Mouse (Mus musculus): Measurements from ENCODE around the gene Zfp410.
"Not testable (repeated sequence)": the region's sequence is repeated elsewhere in the genome, so short reads cannot be mapped to it uniquely, and the experiment has no call there.

The Zfp410 gene

DNA sequence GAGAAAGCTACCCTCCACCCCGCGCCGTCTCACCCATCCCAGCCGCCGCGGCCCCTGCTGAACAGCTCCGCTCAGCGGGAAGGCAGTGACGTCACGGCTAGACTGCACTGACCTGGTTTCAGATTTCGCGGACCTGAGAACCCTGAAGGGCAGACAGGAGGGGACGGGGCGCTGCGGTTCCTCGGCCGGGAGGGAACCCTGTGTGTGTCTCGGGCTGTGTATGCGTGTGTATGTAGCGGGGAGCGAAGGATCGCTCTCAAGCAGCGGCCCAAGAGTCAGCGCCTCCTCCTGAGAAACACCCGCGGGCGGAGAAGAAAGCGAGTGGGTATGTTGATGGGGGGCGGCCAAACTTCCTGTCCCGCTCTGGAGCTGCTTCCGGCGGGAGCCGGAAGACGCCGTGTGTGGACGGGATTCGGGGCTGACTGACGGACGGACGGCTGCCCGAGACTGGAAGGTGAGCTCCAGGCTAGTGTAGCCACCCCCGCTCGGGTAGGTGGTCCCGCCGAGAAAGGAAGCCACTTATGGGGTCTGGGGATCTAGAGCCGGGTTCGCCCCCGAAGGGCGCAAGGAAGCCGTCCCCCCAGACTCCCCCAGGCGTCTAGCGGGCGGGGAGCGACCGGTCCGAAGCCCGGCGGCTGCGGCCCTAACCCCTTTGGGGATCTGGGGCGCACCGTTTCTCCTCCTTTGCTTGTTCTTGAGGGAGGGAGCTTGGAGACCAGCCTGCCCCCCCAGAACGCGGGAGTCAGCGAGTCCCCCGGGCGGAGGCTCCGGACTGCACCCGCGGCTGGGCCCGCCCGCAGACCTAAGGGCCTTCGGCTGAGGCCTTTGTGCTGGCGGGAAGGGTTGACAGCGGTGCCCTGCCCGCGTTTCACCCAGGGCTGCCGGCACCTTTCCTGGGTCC is at the start of gene Zfp410:
Gene Zfp410, plus strand, starts transcription at position 132 of the 901 bp plus-strand sequence.
- DNase-seq (ENCODE audit: low read depth), result peak; percentile 90

DNA sequence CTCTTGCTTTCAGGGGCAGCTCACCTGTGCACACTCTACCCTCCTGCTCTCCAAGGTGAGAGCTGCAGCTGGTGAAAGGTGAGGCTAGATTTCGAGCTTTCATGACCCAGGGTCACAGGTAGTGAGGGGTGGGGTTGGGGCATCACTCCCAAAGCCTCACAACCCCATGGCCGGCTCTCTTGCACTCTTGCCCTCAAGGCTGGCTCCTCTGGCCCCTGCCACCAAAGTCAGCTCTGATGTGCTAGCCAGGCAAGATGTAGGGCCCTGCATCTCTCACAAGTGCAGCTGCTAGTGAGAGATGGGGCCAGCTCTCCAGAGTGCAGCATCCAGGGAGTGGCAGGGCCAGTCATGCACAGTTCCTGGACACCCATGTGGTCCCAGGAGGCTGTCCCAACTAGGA is 49.4 kb upstream of the Zfp410 start:
- DNase-seq (ENCODE audit: low read depth), result no peak

DNA sequence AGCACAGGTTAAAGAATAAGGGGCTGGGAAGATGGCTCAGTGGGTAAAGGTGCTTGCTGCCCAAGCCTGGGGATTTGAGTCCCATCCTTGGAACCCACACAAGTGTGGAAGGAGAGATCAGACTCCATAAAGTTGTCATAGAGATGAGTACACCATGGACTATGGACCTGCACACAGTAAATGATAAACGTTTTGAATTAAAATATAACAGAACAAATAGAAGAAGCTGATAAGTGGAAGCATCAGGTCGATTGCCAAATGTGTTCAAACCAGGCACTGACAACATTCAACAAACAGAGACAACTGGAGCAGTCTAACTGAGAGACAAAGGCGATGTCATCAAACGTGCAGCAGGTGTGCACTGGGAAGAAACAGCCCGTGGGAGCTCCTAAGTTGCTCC is 43.3 kb upstream of the Zfp410 start:
- no peak for DNase-seq (ENCODE audit: low read depth)

DNA sequence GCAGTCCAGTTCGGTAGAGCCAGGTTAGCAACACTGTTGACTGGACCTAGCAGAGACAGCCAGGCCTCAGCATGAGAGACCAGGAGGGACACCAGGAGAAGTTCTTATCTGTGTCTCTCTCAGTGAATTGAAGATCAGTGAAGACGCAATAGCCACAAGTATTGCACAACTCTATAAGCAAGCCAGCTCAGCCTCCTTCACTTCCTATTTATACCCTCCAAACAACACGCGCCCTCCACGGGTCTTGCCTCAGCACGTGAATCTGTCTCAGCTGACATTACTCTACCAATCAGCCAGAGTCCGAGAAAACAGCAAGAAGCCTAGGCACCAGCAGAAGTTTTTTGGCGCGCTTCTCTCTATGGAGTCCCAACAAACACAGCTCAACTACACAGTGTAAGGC is 41.4 kb upstream of the Zfp410 start:
- peak; percentile 9 for DNase-seq (ENCODE audit: low read depth)

DNA sequence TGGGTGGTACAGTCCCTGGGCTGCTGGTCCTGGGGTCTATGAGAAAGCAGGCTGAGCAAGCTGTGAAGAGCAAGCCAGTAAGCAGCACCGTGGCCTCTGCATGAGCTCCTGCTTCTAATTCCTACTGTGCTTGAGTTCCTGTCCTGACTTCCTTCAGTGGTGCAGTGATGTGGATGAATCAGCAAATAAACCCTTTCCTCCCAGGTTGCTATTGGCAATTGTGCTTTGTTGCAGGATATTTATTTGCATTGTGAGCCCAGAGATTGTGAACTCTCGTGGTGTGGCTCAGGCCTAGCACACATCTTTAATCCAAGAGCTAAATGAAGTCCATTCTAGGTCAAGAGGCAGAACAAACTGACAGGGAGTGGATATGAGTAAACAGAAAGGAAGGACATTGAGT is 40.4 kb upstream of the Zfp410 start:
- no peak for DNase-seq (ENCODE audit: low read depth)

DNA sequence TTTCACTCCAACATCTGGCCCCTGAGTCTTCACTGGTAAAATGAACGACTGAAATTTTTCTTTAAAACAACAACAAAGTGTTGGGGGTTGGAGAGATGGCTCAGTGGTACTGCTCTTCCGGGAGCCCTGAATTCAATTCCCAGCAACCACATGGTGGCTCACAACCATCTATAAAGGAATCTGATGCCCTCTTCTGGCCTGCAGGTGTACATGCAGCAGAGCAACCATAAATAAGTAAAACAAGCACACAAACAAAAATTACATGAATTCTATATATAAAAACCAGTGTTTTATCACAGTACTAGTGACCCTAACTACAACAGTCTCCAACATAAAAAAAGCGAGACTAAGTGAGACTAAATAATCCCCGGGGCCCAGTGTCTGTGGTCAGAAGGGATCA is 39.9 kb upstream of the Zfp410 start:
- no peak for DNase-seq (ENCODE audit: low read depth)

DNA sequence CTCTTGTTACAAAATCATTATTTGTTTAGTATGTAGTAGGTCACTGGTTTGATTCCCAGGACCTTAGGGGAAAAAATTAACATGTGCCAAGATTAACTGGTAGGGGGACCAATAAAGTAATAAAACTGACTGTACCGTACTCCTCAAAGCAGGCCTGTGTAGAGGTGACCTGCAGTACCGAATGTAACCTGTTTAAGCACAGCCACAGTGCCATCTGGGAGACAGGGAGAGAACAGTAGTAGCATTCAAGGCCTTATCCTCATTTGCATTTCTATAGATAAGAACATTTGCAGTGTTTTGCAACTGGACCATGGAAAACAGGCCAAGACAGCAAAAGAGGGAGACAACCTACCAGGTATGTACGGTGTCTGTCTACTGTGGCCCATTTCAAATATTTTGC is 38.8 kb upstream of the Zfp410 start:
- no peak for DNase-seq (ENCODE audit: low read depth)

DNA sequence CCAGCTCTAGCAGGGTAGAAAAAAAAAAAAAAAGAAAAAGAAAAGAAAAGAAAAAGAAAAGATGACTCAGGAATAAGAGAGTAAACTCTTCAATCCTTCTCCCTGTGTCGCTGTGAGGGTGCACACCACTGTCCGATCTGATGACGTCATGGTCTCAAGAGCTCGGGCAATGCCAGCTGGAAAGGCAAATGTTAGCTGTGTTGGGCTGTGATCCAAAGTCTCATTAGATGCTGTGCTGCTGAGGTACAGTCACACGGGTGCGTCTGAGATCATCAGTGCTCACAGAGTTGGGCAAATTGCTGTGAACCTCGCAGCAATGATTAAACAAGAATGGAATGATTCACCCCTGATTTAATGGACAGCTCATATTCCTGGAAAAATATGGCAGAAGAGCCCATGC is 37.8 kb upstream of the Zfp410 start:
- peak; percentile 89 for DNase-seq (ENCODE audit: low read depth)

DNA sequence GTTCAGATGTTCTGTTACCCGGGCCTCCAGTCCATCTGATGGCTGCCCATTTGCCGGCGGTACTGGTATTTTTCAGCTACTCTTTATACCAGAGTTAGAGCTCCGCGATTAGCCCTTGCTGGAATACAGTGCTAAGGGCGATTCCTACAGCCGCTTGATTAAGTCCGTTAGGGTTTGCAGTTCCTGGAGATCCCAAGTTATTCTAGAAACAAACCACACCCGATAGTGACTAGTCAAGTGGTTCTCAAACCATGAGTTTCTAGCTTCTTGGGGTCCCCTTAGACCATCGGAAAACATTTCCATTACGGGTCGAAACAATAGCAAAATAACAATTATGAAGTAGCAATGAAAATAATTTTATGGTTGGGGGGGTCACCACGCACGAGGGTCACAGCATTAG is 32.3 kb upstream of the Zfp410 start:
- no peak for DNase-seq (ENCODE audit: low read depth)

DNA sequence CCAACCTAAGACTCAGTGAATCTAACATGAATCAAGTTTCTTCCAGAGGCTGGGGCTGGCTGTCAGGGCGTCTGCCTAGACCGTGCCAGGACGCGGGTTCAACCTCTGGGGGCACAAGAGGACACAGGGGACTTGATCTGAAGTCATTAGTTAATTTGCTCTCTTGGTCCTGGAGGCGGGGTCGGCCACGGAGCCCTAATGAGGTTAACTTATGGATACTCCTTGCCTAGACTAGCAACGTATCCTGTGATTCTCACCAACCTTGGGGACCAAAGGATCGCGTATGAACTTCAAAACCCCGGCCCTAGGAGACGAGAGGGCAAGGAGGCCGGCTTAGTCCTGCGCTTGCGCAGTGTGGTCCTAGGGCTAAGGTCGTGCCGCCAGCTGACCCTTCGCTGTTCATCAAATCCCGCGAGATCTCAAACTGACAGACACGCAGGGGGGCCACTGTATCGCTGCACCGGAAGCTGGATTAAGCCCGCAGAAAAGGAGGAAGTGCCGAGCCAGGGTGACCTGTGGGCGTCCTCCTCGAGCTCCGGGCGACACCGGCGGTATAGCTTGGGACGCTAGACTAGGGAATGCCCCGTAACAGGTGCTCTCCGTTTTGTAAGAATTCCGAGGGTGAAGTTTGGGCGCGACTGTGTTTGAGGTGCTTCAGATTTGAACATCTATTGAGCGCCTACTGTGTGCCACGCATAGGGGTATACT is 31.6 kb upstream of the Zfp410 start, which contains the start of gene Ptgr2:
Gene Ptgr2, plus strand, starts transcription at position 348 of the 708 bp plus-strand sequence.
- DNase-seq (ENCODE audit: low read depth), result peak; percentile 89

DNA sequence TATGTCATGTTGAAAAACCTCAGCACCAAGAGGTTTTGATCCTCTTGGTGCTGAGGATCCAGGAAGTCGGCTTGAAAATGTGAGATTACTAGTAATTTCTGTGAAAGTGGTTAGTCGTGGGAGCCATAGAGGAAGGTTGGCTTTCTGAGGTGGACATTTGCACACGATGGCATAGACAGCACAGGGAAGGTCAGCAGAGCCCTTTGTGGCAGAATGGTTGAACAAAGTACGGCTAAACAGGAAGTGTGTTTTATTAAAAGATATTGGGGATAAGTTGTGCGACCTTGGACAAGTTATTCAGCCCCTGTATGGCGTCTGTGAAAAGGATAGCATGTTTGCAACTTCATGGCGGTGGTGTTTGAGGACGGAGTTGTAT is 31.1 kb upstream of the Zfp410 start:
- no peak for DNase-seq (ENCODE audit: low read depth)

DNA sequence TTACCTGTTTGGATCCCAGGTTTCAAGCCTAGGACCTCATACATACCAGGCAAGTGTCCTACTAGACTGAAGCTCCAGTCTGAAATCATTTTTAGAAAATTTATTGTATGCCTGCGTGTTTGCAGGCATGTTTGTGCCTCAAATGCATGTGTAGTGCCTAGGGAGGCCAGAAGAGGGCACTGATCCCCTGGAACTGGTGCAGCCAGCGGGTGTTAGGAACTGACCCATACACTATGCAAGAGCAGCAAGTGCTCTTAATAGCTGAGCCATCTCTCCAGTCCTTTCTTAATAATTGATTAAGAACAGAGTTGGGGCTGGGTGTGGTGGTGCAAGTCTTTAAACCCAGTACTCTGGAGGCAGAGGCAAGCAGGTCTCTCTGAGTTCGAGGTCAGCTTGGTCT is 28.2 kb upstream of the Zfp410 start:
- DNase-seq (ENCODE audit: low read depth), result peak; percentile 73

DNA sequence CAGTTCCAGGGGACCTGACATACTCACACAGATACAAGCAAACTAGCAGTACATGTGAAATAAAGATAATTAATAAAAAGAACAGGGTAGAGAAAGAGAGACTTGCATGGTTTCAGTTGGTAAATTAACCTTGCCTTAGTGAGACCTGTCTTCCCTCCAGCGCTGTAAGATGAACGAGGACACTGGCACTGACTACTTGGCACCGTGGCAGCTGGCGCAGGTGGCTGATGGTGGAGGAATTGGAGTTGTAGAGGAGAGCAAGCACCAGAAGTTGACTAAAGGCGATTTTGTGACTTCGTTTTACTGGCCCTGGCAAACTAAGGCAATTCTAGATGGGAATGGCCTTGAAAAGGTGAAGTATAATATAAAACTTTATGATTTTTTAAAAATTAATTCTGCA is 18.8 kb upstream of the Zfp410 start:
- DNase-seq (ENCODE audit: low read depth), result no peak

DNA sequence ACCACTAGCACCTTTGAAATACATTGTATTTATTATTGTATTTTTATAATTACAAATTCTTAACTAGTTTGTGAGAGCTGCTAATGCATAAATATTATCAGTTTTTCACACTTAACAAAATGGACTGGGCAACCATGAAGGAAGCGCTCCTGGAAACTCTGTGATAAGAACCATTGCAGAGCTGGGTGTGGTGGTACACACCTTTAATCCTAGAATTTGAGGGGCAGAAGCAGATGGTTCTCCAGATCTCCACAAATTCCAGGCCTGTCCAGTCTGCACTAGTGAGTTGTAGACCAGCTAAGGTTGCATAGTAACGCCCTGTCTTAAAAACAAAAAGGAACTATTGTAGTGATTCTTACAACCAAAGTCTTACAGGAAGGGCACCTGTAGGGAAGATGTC is 17.4 kb upstream of the Zfp410 start:
- no peak for DNase-seq (ENCODE audit: low read depth)

DNA sequence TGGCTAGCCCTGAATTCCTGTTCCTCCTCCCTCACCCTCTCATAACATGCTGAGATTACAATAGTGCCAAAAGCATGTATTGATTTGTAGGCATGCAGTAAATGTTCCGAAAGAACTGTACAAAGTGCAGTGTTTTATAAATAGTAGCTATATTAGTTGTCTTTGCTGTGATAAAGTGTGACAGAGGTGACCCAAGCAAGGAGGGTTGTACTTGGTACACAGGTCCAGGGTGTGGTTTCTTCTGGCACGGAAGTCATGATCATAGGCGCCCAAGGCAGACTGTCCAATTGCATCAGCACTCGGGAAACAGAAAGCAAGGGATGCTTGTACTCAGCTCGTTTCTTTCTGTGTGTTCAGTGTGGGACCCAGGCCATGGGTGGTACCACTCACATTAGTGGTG is 12.6 kb upstream of the Zfp410 start:
- no peak for DNase-seq (ENCODE audit: low read depth)

DNA sequence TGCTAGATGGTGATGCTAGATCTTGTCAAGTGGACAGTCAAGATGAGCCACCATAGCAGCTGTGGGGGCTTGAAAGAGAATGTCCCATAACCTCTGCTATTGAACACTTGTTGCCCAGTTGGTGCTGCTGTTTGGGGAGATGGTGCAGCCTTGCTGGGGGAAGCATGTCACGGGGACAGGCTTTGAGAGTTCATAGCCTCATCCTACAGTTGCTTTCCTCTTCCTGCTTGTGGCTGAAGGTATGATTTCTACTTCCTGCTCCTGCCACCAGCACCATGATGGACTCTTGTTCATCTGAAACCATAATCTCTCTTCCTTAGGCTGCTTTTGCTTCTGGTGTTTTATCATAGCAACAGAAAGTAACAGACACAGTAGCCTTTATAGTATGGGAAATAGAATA is 12.1 kb upstream of the Zfp410 start:
- no peak for DNase-seq (ENCODE audit: low read depth)

DNA sequence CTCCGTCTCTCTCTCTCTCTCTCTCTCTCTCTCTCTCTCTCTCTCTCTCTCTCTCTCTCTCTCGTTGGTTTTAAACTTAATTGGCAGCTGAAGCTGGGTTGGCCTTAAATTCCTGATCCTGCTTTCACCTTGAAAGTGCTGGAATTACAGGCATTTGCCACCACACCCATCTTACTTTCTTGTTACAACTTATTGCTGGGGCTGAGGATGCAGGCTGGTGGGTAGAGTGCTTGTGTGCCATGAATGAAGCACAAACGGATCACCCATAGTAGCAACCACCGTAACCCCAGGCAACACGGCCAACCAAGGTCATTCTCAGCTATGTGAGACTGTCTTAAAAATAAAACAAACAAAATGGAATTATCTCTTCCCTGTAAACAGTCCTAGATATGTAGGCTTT is 5.3 kb upstream of the Zfp410 start:
- no peak for DNase-seq (ENCODE audit: low read depth)

DNA sequence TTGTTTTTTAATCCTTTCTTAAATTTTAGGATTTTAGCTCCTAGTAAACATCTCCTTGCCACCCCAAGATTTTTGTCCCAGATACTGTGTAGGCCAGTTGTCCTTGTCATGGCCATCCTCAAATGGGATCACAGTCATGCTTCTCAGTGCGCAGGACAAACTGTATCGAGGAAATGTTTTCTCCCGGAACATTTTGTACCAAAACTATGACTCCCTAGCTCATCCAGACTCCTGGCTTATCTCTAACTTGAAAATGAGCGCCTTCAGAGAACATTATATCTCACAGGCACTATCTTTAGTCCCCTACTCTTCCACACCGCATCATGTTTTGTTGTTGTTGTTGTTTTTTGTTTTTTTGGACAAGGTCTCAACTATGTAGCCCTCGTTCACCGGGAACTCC is 646 bp upstream of the Zfp410 start:
- DNase-seq (ENCODE audit: low read depth), result no peak

DNA sequence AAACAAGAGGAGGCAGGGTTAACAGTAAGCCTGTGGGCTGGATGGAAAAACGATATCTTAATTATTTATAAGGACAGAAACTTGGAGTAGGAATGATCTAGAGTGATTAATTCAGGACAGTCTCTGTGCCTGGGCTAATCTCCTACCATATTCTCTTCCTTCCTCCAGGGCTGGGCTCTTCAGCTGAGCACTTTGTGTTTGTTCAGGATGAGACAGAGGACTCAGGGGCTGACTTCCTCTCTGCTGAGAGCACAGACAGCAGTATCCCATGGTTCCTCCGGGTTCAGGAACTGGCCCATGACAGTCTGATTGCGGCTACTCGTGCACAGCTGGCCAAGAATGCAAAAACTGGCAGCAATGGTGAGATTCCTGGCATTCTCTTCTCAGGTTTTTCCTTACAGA is 10.5 kb downstream of the Zfp410 start:
- peak; percentile 49 for DNase-seq (ENCODE audit: low read depth)

DNA sequence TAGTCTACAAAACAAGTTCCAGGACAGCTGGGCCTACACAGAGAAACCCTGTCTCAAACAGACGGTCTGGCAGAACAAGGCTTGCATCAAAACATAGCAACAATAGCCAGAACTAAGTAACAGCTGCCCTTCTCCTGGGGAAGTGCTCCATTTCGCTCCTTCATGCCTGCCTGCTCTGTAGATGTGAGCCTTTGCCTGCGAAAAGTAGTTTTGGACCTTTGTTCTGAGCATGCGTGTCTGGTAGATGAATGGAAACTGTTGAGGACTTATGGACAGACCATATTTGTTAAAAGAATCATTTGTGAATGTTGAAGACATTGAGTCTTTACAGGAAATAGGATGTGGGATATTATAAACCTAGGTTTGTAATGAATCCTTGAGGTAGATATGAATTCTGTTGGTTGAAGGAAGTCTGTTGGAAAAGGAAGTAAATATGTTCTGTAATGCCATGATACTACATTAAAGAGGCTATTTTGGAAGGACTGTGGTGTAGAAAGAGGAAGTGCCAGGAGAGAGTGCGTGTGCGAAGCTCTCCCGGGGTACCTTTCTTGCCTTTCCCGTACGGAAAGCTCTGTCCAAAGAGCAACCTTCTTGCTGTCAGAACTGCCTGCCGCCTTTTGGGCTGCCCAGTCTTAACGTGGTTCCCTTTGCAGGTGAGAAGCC is 20.4 kb downstream of the Zfp410 start:
- no peak for DNase-seq (ENCODE audit: low read depth)

DNA sequence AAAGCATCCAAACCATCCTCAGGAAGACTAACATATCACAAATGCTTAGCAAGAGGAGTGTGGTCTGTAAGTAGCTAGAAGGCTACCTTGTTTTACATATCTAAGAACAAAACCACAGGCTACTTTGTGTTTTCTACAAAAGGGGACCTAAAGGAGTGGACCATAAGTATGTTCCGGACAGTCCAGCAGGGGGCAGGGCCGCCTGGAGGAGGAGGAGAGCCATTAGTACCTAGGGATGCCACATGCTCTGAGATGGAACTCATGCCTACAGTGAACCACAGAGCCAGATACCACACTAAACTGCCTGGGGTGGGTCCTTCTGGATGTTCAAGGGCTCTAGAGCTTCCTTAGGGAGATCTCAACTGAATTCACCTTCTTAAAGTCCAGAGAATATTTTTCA is 30.5 kb downstream of the Zfp410 start:
- peak; percentile 75 for DNase-seq (ENCODE audit: low read depth)

DNA sequence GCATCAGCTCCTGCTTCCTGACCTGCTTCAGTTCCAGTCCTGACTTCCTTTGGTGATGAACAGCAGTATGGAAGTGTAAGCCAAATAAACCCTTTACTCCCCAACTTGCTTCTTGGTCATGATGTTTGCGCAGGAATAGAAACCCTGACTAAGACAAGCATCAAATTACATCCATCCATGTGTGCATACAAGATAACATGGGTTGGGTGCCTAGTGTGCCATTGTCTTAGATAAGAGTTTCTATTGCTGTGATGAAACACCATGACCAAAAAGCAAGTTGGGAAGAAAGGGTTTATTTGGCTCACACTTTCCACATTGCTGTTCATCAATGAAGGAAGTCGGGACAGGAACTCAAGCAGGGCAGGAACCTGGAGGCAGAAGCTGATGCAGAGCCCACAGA is 42.0 kb downstream of the Zfp410 start:
- not testable (repeated sequence) for DNase-seq (ENCODE audit: low read depth)
